Mouse (Mus musculus) embryonic facial prominence, embryonic 15.5 days (tissue): Measurements from ENCODE around the gene Smad3. TPM values are rescaled to one million over a fixed set of nuclear protein-coding genes. Genes with fewer than 3 reads are reported as not detected.

Experiments used
- ATAC-seq: fragments of 200-750 bp; cut with Nextera tagmentation; 2 replicates; pipeline ENCODE4 v1.8.0; 2017; ENCODE audit warnings: low read depth, moderate TSS enrichment; ENCODE audit not compliant: insufficient number of reproducible peaks, low FRiP score, low TSS enrichment
- H3K27ac ChIP-seq: fragments of 300-500 bp; sonication (generic); replicated peaks from 2 replicates; pipeline ENCODE4 v1.5.1; 2015; ENCODE audit warnings: mild to moderate bottlenecking, inconsistent platforms
- H3K27me3 ChIP-seq: fragments of 300-500 bp; sonication (generic); 2 replicates; pipeline ENCODE4 v1.6.1; 2015; ENCODE audit warnings: inconsistent platforms
- H3K36me3 ChIP-seq: fragments of 300-500 bp; sonication (generic); 2 replicates; pipeline ENCODE4 v1.6.1; 2015; ENCODE audit warnings: mild to moderate bottlenecking, inconsistent platforms
- H3K4me1 ChIP-seq: fragments of 300-500 bp; sonication (generic); 2 replicates; pipeline ENCODE4 v1.6.1; 2015; ENCODE audit warnings: inconsistent platforms
- H3K4me2 ChIP-seq: fragments of 300-500 bp; sonication (generic); replicated peaks from 2 replicates; pipeline ENCODE4 v1.6.1; 2015; ENCODE audit warnings: mild to moderate bottlenecking, inconsistent platforms
- H3K4me3 ChIP-seq: fragments of 300-500 bp; sonication (generic); replicated peaks from 2 replicates; pipeline ENCODE4 v1.5.1; 2015; ENCODE audit warnings: mild to moderate bottlenecking, inconsistent platforms
- H3K9ac ChIP-seq: fragments of 300-500 bp; sonication (generic); 2 replicates; pipeline ENCODE4 v1.6.1; 2015; ENCODE audit warnings: inconsistent platforms
- H3K9me3 ChIP-seq: fragments of 300-500 bp; sonication (generic); replicated peaks from 2 replicates; pipeline ENCODE4 v1.6.1; 2016; ENCODE audit warnings: inconsistent platforms
- WGBS: fragments of 180-500 bp; shearing (Covaris S2); methylation state at CpG from one replicate; pipeline ENCODE4 v1.1.7; 2015; 5-methylcytosine and 5-hydroxymethylcytosine counted together
- polyA plus RNA-seq: library from polyadenylated mRNA; unstranded; fragments of >200 nt; fragmentation: Nextera tagmentation; extraction: Ambion mirVana; gene quantifications from 2 replicates; pipeline ENCODE4 v1.2.1, GENCODE M21; 2015

Gene Smad3
- polyA plus RNA-seq, 1 experiment from 2014 or later, result 25.4 TPM

DNA sequence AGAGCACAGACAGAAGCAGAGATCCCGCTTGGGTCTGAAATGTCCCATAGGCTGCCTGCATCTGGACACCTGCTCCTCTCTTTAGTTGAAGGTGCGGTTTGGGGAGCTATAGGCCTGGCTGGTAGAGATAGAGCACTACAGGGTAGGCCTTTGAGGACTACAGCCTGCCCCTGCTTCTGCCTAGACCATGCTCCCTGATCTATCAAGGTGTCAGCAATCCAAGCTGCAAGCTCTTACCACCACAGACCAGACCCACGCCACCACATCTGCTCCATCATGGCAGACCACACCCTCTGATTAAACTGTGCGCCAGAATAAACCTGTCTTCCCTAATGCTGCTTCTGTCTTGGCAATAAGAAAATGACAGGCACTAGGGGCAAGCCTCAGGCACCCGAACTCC, 13.2 kb downstream of the Smad3 start:
- Histone ChIP-seq H3K36me3 (no peaks in the 10 kb centered on the region), H3K27ac (no peak overlapping the region), H3K27me3 (no peaks in the 10 kb centered on the region), H3K4me3 (no peak overlapping the region), H3K4me2 (no peak overlapping the region), H3K9ac (no peak overlapping the region), H3K9me3 (no peaks in the 10 kb centered on the region), H3K4me1 (peaks cover 90% of the 10 kb centered on the region)
- ATAC-seq, result no peak
- WGBS, result 83% methylated on average over 5 of the region's 5 CpGs

DNA sequence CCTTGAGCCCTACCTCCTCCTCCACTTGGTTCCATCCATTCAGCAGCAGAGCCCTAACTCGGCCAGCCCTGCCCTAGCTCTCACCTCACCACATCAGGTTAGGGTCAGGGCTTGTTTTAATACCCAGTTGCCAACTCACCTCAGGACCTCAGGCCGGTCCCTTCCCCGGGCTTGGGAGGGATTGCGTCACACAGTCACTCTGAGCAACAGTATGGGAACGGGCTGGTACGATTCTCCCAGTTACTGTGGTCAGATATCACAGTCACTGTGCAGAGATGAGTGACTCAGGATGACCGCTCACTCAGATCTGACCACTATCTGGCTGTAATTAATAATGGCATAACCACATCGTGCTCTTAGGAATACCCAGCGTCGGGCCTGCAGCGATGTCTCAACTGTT, 14.0 kb downstream of the Smad3 start:
- ATAC-seq, result no peak
- H3K4me1 ChIP-seq, result peaks cover 86% of the 10 kb centered on the region
- no peak overlapping the region for H3K4me2 ChIP-seq
- H3K9me3 ChIP-seq, result no peaks in the 10 kb centered on the region
- no peak overlapping the region for H3K27ac ChIP-seq
- no peaks in the 10 kb centered on the region for H3K36me3 ChIP-seq
- WGBS, result 87% methylated on average over 11 of the region's 11 CpGs
- no peak overlapping the region for H3K4me3 ChIP-seq
- no peaks in the 10 kb centered on the region for H3K27me3 ChIP-seq
- H3K9ac ChIP-seq, result no peak overlapping the region

DNA sequence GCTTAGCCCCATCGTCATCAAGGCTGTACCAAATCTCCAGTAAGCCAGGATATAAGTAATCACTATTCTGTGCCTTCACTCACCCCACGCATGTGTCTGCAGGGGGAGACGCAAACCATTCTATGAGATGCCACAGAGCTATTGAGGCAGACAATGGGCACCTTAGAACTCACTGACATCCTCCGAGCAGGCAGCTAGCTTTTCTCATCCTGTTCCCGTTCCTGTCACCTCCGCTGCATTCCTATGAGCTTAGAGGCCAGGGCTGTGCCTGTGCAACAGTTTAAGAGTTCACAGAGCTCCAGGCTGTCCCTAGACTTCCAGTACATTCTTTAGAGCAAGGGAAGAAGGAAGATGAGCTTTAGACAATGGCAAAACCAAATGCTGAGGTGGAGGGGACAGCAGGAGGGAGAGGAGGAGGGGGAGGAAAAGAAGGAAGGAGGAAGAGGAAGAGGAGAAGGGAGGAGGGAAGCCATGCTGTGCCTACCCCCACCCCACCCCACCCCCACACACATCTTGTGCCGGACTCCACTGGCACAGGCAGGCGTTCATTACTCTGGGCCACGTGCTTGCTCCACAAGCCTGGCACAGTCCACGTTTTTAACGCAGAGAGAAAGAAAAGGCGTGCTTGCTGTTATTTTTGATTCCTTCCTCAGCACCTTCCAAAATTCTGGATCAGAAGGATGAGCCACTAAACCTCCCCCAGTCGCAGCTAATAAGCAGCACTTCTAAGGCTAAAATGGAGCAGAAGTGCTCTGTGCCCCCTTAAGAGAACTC, 14.7 kb downstream of the Smad3 start:
- Histone ChIP-seq H3K36me3 (no peaks in the 10 kb centered on the region), H3K9ac (no peak overlapping the region), H3K27me3 (no peaks in the 10 kb centered on the region), H3K4me3 (no peak overlapping the region), H3K4me1 (peaks cover 89% of the 10 kb centered on the region), H3K9me3 (no peaks in the 10 kb centered on the region), H3K27ac (no peak overlapping the region), H3K4me2 (no peak overlapping the region)
- 47% methylated on average over 13 of the region's 13 CpGs for WGBS
- no peak for ATAC-seq

- no peak for ATAC-seq
- no peak overlapping the region for H3K4me2 ChIP-seq
- no peak overlapping the region for H3K9ac ChIP-seq
- H3K4me3 ChIP-seq, result no peak overlapping the region
- peaks cover 89% of the 10 kb centered on the region for H3K4me1 ChIP-seq
- H3K9me3 ChIP-seq, result no peaks in the 10 kb centered on the region
- no peaks in the 10 kb centered on the region for H3K36me3 ChIP-seq
- no peak overlapping the region for H3K27ac ChIP-seq
- H3K27me3 ChIP-seq, result no peaks in the 10 kb centered on the region
- WGBS, result 32% methylated on average over 3 of the region's 3 CpGs
Observed at GRCm38 (mm10) chr9:63742318-63742717, 15.5 kb downstream of the Smad3 start.

- Histone ChIP-seq H3K4me3 (no peak overlapping the region), H3K27ac (no peak overlapping the region), H3K4me1 (peaks cover 89% of the 10 kb centered on the region), H3K9me3 (no peaks in the 10 kb centered on the region), H3K9ac (no peak overlapping the region), H3K36me3 (no peaks in the 10 kb centered on the region), H3K27me3 (no peaks in the 10 kb centered on the region), H3K4me2 (no peak overlapping the region)
- WGBS, result 54% methylated on average over 6 of the region's 6 CpGs
- ATAC-seq, result no peak
Observed at GRCm38 (mm10) chr9:63741792-63742191, 16.0 kb downstream of the Smad3 start.

GRCm38 (mm10) chr9:63740320-63740841, 17.4 kb downstream of the Smad3 start:
- H3K36me3 ChIP-seq, result no peaks in the 10 kb centered on the region
- H3K27ac ChIP-seq, result no peak overlapping the region
- H3K9me3 ChIP-seq, result no peaks in the 10 kb centered on the region
- no peak overlapping the region for H3K4me3 ChIP-seq
- H3K4me2 ChIP-seq, result no peak overlapping the region
- H3K27me3 ChIP-seq, result no peaks in the 10 kb centered on the region
- H3K4me1 ChIP-seq, result peaks cover 90% of the 10 kb centered on the region
- no peak overlapping the region for H3K9ac ChIP-seq
- no peak for ATAC-seq
- WGBS, result 68% methylated on average over 10 of the region's 10 CpGs

- Histone ChIP-seq H3K4me2 (no peak overlapping the region), H3K9me3 (no peaks in the 10 kb centered on the region), H3K9ac (no peak overlapping the region), H3K4me3 (no peak overlapping the region), H3K4me1 (peaks cover 92% of the 10 kb centered on the region), H3K36me3 (no peaks in the 10 kb centered on the region), H3K27ac (no peak overlapping the region), H3K27me3 (no peaks in the 10 kb centered on the region)
- no peak for ATAC-seq
- WGBS, result 59% methylated on average over 11 of the region's 11 CpGs
Observed at GRCm38 (mm10) chr9:63738830-63739229, 19.0 kb downstream of the Smad3 start.

DNA sequence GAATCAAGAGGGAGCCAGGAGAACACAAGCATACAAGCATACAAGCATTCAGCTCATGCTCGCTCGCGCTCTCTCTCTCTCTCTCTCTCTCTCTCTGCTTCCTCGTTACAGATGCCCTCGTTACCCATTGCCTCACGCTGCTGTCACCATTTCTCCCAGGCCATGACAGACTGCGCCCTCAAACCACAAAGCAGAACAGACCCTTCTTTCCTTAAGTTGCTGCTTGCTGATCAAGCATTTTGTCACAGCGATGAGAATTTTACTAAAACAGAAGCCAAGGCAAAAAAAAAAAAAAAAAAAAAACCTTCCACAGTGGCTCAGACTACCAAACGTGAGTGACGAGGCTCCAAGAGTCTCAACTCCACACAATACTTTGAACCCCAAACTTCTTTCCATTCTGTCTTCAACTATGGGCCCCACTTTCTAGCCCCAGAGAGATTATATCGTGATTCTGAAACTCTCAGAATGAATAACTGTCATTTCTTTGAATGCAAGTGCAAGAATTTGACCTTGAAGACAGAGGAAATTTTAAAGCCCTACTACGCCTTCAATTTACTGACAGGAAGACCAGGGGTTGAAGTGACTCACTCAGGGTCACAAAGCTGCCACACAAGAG, 19.6 kb downstream of the Smad3 start:
- no peaks in the 10 kb centered on the region for H3K36me3 ChIP-seq
- no peak for ATAC-seq
- WGBS, result 52% methylated on average over 12 of the region's 12 CpGs
- peaks cover 87% of the 10 kb centered on the region for H3K4me1 ChIP-seq
- no peaks in the 10 kb centered on the region for H3K9me3 ChIP-seq
- no peak overlapping the region for H3K9ac ChIP-seq
- H3K4me3 ChIP-seq, result no peak overlapping the region
- no peaks in the 10 kb centered on the region for H3K27me3 ChIP-seq
- H3K4me2 ChIP-seq, result no peak overlapping the region
- H3K27ac ChIP-seq, result peak overlapping the region; percentile 49

DNA sequence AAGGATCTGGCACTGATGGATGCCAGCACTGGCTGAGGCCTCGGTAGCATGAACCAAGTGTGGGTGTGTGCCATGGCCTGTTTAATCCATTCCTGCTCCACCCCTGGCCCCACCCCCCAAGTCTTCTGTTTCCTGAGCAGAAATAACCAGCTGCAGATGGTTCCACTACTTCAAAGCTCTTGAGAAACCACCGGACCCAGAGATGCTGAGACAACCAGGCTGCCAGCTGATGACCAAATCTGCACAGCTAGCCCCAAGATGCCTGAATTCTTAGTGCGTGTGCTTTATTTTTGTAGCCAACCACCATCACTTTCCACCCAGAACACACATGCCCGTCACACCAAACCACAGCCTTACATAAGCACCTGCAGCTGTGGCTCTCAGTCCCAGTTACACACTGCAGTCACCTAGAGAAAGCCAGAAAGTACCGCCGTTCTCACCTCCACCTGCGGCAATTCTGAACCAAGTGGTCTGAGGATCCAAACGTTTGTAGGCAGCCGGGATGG, 20.3 kb downstream of the Smad3 start:
- Histone ChIP-seq H3K9me3 (no peaks in the 10 kb centered on the region), H3K27me3 (no peaks in the 10 kb centered on the region), H3K4me1 (peaks cover 80% of the 10 kb centered on the region), H3K9ac (no peak overlapping the region), H3K27ac (peak overlapping the region; percentile 49), H3K4me3 (no peak overlapping the region), H3K4me2 (no peak overlapping the region), H3K36me3 (no peaks in the 10 kb centered on the region)
- 46% methylated on average over 9 of the region's 9 CpGs for WGBS
- ATAC-seq, result peak; percentile 68

- H3K9ac ChIP-seq, result no peak overlapping the region
- H3K9me3 ChIP-seq, result no peaks in the 10 kb centered on the region
- WGBS, result 53% methylated on average over 8 of the region's 8 CpGs
- H3K4me2 ChIP-seq, result no peak overlapping the region
- H3K36me3 ChIP-seq, result no peaks in the 10 kb centered on the region
- H3K27me3 ChIP-seq, result no peaks in the 10 kb centered on the region
- no peak overlapping the region for H3K4me3 ChIP-seq
- no peak overlapping the region for H3K27ac ChIP-seq
- no peak for ATAC-seq
- H3K4me1 ChIP-seq, result peaks cover 68% of the 10 kb centered on the region
Observed at GRCm38 (mm10) chr9:63734261-63734660, 23.5 kb downstream of the Smad3 start.

GRCm38 (mm10) chr9:63732700-63733099, 25.1 kb downstream of the Smad3 start:
- H3K4me3 ChIP-seq, result no peak overlapping the region
- H3K27me3 ChIP-seq, result no peaks in the 10 kb centered on the region
- no peak overlapping the region for H3K9ac ChIP-seq
- 92% methylated on average over 7 of the region's 7 CpGs for WGBS
- H3K36me3 ChIP-seq, result no peaks in the 10 kb centered on the region
- peaks cover 61% of the 10 kb centered on the region for H3K4me1 ChIP-seq
- H3K9me3 ChIP-seq, result no peaks in the 10 kb centered on the region
- ATAC-seq, result no peak
- no peak overlapping the region for H3K4me2 ChIP-seq
- no peak overlapping the region for H3K27ac ChIP-seq
